Mouse (Mus musculus) lung, adult 2 months (tissue): ENCODE results near the gene Ebi3.

ENCODE experiments used
- CTCF ChIP-seq: fragments of 200-500 bp; IDR thresholded peaks from 2 replicates; pipeline ENCODE4 v1.5.1; 2011; ENCODE audit warnings: mild to moderate bottlenecking, low read length, control low read depth; ENCODE audit not compliant: insufficient read depth
- POLR2A ChIP-seq: fragments of 200-500 bp; IDR thresholded peaks from 2 replicates; pipeline ENCODE4 v1.6.1; 2011; ENCODE audit warnings: low read depth, mild to moderate bottlenecking, control low read depth, low read length, borderline replicate concordance; ENCODE audit errors: extremely low read depth

- TF ChIP-seq POLR2A (no peak), CTCF (no peak)
These were observed 48.8 kb upstream of the Ebi3 start for GRCm38 (mm10) chr17:55903687-55904086.
